Mouse (Mus musculus) CH12.LX (cell line): ENCODE results near the gene Rasl11b. TPM values are rescaled to one million over a fixed set of nuclear protein-coding genes. Genes with fewer than 3 reads are reported as not detected.

Experiments
- DNase-seq: peaks from one replicate; pipeline ENCODE4 v3.0.0-alpha.2; 2013; ENCODE audit errors: extremely low read depth
- H3K27ac ChIP-seq: 2 replicates; pipeline ENCODE4 v1.5.1; 2012; ENCODE audit warnings: low read depth, mild to moderate bottlenecking, control low read depth, moderate library complexity; ENCODE audit not compliant: insufficient read depth
- H3K27me3 ChIP-seq: replicated peaks from 2 replicates; pipeline ENCODE3; 2012; ENCODE audit warnings: inconsistent platforms
- H3K36me3 ChIP-seq, 2 experiments: replicated peaks in 1 of 2; 2 replicates each; pipeline versions ENCODE3 to v1.6.1; 2012; ENCODE audit warnings: inconsistent platforms in 1 of 2, low read length in 1 of 2, mild to moderate bottlenecking in 1 of 2, mixed read lengths in 1 of 2, moderate library complexity in 1 of 2; ENCODE audit not compliant: control insufficient read depth in 1 of 2, insufficient read depth in 1 of 2
- H3K4me1 ChIP-seq, 2 experiments: 2 replicates each; pipeline ENCODE4 v1.6.1; 2012; ENCODE audit warnings: inconsistent platforms in 1 of 2, moderate library complexity in 1 of 2; ENCODE audit not compliant: insufficient read depth in 2 of 2, control insufficient read depth in 1 of 2
- H3K4me2 ChIP-seq: 2 replicates; pipeline ENCODE4 v1.6.1; 2012; ENCODE audit warnings: low read depth, mild to moderate bottlenecking, control low read depth; ENCODE audit not compliant: poor library complexity, insufficient read depth, severe bottlenecking
- H3K4me3 ChIP-seq, 3 experiments: fragments of 150-350 bp in 1 of 3; sonication (generic) in 1 of 3; replicated peaks in 1 of 3; 2 replicates each; pipeline versions ENCODE3 to v1.5.1; 2011 to 2012; ENCODE audit warnings: low read depth in 2 of 3, low read length in 2 of 3, mild to moderate bottlenecking in 2 of 3, moderate library complexity in 2 of 3, control low read depth in 1 of 3, improper control_type of control experiment in 1 of 3, inconsistent platforms in 1 of 3, mixed read lengths in 1 of 3; ENCODE audit not compliant: poor library complexity in 1 of 3
- H3K79me2 ChIP-seq: replicated peaks from 2 replicates; pipeline ENCODE4 v1.6.1; 2012; ENCODE audit warnings: mild to moderate bottlenecking, moderate library complexity; ENCODE audit not compliant: control insufficient read depth, poor library complexity, insufficient read depth, severe bottlenecking; ENCODE audit errors: extremely low read depth
- H3K9ac ChIP-seq: 2 replicates; pipeline ENCODE4 v1.6.1; 2012; ENCODE audit warnings: low read depth, mild to moderate bottlenecking, control low read depth, moderate library complexity; ENCODE audit not compliant: insufficient read depth
- H3K9me3 ChIP-seq: replicated peaks from 2 replicates; pipeline ENCODE3; 2012; ENCODE audit warnings: low read length, inconsistent platforms, mixed read lengths
- CTCF ChIP-seq, 2 experiments: IDR thresholded peaks in 1 of 2; conservative IDR thresholded peaks in 1 of 2; 2 replicates each; pipeline ENCODE4 v1.5.1; 2011 to 2012; ENCODE audit warnings: low read depth in 2 of 2, low read length in 2 of 2, improper control_type of control experiment in 1 of 2, inconsistent platforms in 1 of 2, mild to moderate bottlenecking in 1 of 2, moderate library complexity in 1 of 2
- EP300 ChIP-seq: IDR thresholded peaks from 2 replicates; pipeline ENCODE4 v1.6.1; 2011; ENCODE audit warnings: low read length, improper control_type of control experiment
- ETS1 ChIP-seq: conservative IDR thresholded peaks from 2 replicates; pipeline ENCODE4 v1.6.1; 2012; ENCODE audit warnings: low read depth, mild to moderate bottlenecking, inconsistent platforms, low read length, improper control_type of control experiment, moderate library complexity
- GABPA ChIP-seq: IDR thresholded peaks from 2 replicates; pipeline ENCODE4 v1.6.1; 2012; ENCODE audit warnings: low read depth, low read length, improper control_type of control experiment, inconsistent platforms; ENCODE audit not compliant: insufficient replicate concordance
- IRF4 ChIP-seq: IDR thresholded peaks from 2 replicates; pipeline ENCODE4 v1.6.1; 2014; ENCODE audit warnings: low read depth, mild to moderate bottlenecking, inconsistent platforms, low read length, improper control_type of control experiment
- KAT2A ChIP-seq: IDR thresholded peaks from 2 replicates; pipeline ENCODE4 v1.6.1; 2012; ENCODE audit warnings: low read length, improper control_type of control experiment, inconsistent platforms; ENCODE audit not compliant: insufficient replicate concordance
- MAX ChIP-seq: IDR thresholded peaks from 2 replicates; pipeline ENCODE4 v1.6.1; 2011; ENCODE audit warnings: low read length, improper control_type of control experiment
- MAZ ChIP-seq: IDR thresholded peaks from 2 replicates; pipeline ENCODE4 v1.6.1; 2012; ENCODE audit warnings: low read depth, mild to moderate bottlenecking, inconsistent platforms, low read length, improper control_type of control experiment, moderate library complexity
- MXI1 ChIP-seq: IDR thresholded peaks from 2 replicates; pipeline ENCODE4 v1.6.1; 2011; ENCODE audit warnings: mild to moderate bottlenecking, low read depth, low read length, improper control_type of control experiment
- MYC ChIP-seq: IDR thresholded peaks from 2 replicates; pipeline ENCODE4 v1.6.1; 2011; ENCODE audit warnings: low read depth, mild to moderate bottlenecking, improper control_type of control experiment, low read length
- NRF1 ChIP-seq: IDR thresholded peaks from 2 replicates; pipeline ENCODE4 v1.6.1; 2014; ENCODE audit warnings: low read depth, mild to moderate bottlenecking, inconsistent platforms, low read length, improper control_type of control experiment, moderate library complexity
- PAX5 ChIP-seq: IDR thresholded peaks from 2 replicates; pipeline ENCODE4 v1.6.1; 2012; ENCODE audit warnings: low read length, inconsistent platforms, mixed read lengths
- SMC3 ChIP-seq: IDR thresholded peaks from 2 replicates; pipeline ENCODE4 v1.6.1; 2011; ENCODE audit warnings: low read depth, low read length, improper control_type of control experiment
- TBP ChIP-seq: conservative IDR thresholded peaks from 2 replicates; pipeline ENCODE4 v1.6.1; 2011; ENCODE audit warnings: low read depth, low read length, improper control_type of control experiment
- USF2 ChIP-seq: conservative IDR thresholded peaks from 2 replicates; pipeline ENCODE4 v1.6.1; 2011; ENCODE audit warnings: low read depth, low read length, improper control_type of control experiment
- ZMIZ1 ChIP-seq: IDR thresholded peaks from 2 replicates; pipeline ENCODE4 v1.6.1; 2012; ENCODE audit warnings: low read depth, mild to moderate bottlenecking, inconsistent platforms, low read length, improper control_type of control experiment
- ZNF384 ChIP-seq: IDR thresholded peaks from 2 replicates; pipeline ENCODE4 v1.6.1; 2012; ENCODE audit warnings: low read depth, low read length, improper control_type of control experiment, inconsistent platforms
- dilution Hi-C: fragments of 300-500 bp; cut with MboI; formaldehyde crosslinking; loops from 2 replicates; pipeline ENCODE4 v1.14.3; 2020; ENCODE audit warnings: low sequenced_read_pairs; ENCODE audit not compliant: extremely low pct_unique_long_range_greater_than_20kb, extremely low pct_ligation_motif_present
- in situ Hi-C: fragments of 300-500 bp; cut with MboI; formaldehyde crosslinking; loops from 3 replicates; pipeline ENCODE4 v1.14.3; 2019; ENCODE audit warnings: low sequenced_read_pairs, low pct_ligation_motif_present, low pct_unique_long_range_greater_than_20kb, mixed read lengths
- polyA plus RNA-seq: library from polyadenylated mRNA; unstranded; fragments of >175 nt; gene quantifications from 2 replicates; pipeline ENCODE4 v1.2.1, GENCODE M21; 2012; ENCODE audit warnings: low read depth; ENCODE audit not compliant: insufficient read length
- total RNA-seq, 2 experiments: library from RNA; depleted of rRNA; stranded (reverse); fragments of 300-350 nt in 1 of 2; fragments of >200 nt in 1 of 2; gene quantifications; 2 replicates each; pipeline ENCODE4 v1.2.3; 2012 to 2014

Rasl11b gene
- total and polyA plus RNA-seq, 3 experiments: 0.21 to 2.7 (median 0.60) TPM

DNA sequence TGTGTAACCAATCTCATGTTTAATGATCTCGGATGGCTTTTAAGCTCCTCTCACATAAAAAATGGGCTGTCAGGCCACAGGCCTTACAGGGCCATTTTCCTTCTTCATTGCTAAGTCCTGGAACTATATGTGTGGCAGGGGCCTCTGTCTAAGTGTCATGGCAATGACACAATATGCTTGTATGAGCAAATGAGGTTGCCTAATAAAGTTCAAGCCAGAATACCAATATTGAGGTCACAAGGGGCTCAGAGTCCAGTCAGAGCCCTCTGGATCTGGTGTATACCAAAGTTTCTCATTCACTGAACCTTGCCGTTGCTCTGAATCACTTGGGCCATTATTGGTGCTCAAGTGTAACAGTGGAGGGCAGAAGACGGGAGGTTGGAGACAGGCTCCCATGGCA, 47.6 kb downstream of the Rasl11b start:
- in situ Hi-C loops: no loop called here
- Histone ChIP-seq H3K4me2 (no peak overlapping the region), H3K4me1 (peaks cover 0 to 11% of the 10 kb centered on the region in 2 experiments; a peak in 1 of 4 replicates), H3K79me2 (no peaks in the 10 kb centered on the region), H3K27ac (no peak overlapping the region), H3K27me3 (no peaks in the 10 kb centered on the region), H3K36me3 (no peaks in the 10 kb centered on the region), H3K4me3 (no peak overlapping the region), H3K9me3 (no peaks in the 10 kb centered on the region), H3K9ac (no peak overlapping the region)
- no peak for TF ChIP-seq PAX5
- no peak for TF ChIP-seq SMC3
- no peak for TF ChIP-seq USF2
- TF ChIP-seq KAT2A: no peak
- TF ChIP-seq MXI1: no peak
- no peak for TF ChIP-seq TBP
- no peak for TF ChIP-seq ETS1
- TF ChIP-seq CTCF (conservative IDR thresholded peaks at IDR 0.05 in 1 of 2, IDR thresholded peaks at IDR 0.05 in 1 of 2; ENCODE audit: low read depth in 2 of 2, low read length in 2 of 2): no peak
- no peak for TF ChIP-seq MAX
- no peak for TF ChIP-seq ZNF384
- TF ChIP-seq MYC: no peak
- dilution Hi-C loops: no loop called here
- no peak for DNase-seq

DNA sequence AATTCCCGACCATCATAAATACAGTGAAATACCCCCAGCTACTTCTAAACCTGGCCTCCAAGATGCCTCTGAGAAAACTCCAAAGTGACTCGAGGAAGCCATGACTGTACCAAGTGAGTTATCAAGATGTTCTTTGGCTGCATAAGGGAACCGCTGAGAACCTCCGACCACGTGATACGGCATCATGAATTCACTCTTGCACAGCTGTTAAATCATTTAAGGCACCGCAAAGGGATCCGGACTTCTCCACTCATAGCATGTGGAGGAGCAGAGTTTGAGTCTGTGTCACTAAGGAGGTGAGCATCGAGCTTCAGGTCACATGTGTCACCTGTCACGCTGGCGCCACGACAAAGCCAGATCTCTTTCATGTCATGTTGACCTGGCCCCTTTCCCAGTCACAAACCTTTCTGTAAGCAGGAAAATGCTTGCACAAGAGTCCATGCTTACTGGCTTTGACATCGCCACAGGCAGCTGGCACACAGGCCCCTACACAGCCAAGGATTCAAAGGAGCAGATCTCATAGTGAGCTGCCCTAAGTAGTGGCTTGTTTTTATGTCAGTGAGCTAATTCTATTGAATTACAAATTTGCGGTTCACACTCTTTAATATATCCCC, 49.4 kb downstream of the Rasl11b start:
- no peak for DNase-seq
- Histone ChIP-seq H3K27ac (no peak overlapping the region), H3K36me3 (no peaks in the 10 kb centered on the region), H3K27me3 (no peaks in the 10 kb centered on the region), H3K4me3 (no peak overlapping the region), H3K4me2 (no peak overlapping the region), H3K4me1 (peaks cover 0 to 11% of the 10 kb centered on the region in 2 experiments; a peak in 1 of 4 replicates), H3K9me3 (no peaks in the 10 kb centered on the region), H3K9ac (no peak overlapping the region), H3K79me2 (no peaks in the 10 kb centered on the region)
- in situ Hi-C loops (no loop called here), dilution Hi-C loops (no loop called here)
- TF ChIP-seq GABPA (no peak), EP300 (no peak), ZMIZ1 (no peak), PAX5 (no peak), IRF4 (no peak), MAZ (no peak), NRF1 (no peak)
